ENCODE assay signal across 11 mouse cellular contexts in genomic region chr11:67514401-67514800, GRCm38 (mm10). TPM values are rescaled to one million over a fixed set of nuclear protein-coding genes. Genes with fewer than 3 reads are reported as not detected.
DNase-seq lines count a peak whose midpoint lies in the region; ATAC-seq and TF ChIP-seq lines count a peak whose summit lies in the region.
"Had no signal": no experiment of that assay in that cellular context is flagged by ENCODE, and none has a peak within 500 bp of the region (broad histone marks: within the 10 kb centered on the region; RNA-seq: fewer than 3 reads in every experiment).

No protein-coding gene starts in this region.

- no peak overlapping the region for H3K27ac ChIP-seq in forebrain, embryonic 14.5 days (ENCODE audit: low read depth, low read length)
- H3K27ac ChIP-seq in forebrain, embryonic 11.5 days (ENCODE audit: low read depth, low read length) = no peak overlapping the region
- H3K27ac ChIP-seq in bone marrow, adult 2 months (ENCODE audit: control insufficient read depth, insufficient read depth, low read depth, low read length, poor library complexity) = no peak overlapping the region

- H3K36me3 ChIP-seq in forebrain, embryonic 14.5 days (ENCODE audit: control insufficient read depth, insufficient read depth, low read length) = no peaks in the 10 kb centered on the region
- H3K36me3 ChIP-seq in forebrain, embryonic 11.5 days (ENCODE audit: control insufficient read depth, insufficient read depth, low read length) = no peaks in the 10 kb centered on the region
- H3K36me3 ChIP-seq: G1E; limb, embryonic 15.5 days had no signal

- no peak overlapping the region for H3K4me2 ChIP-seq in forebrain, embryonic 14.5 days (ENCODE audit: low read length)
- no peak overlapping the region for H3K4me2 ChIP-seq in forebrain, embryonic 11.5 days (ENCODE audit: low read depth, low read length, severe bottlenecking)
- H3K4me2 ChIP-seq: limb, embryonic 15.5 days had no signal

- H3K9ac ChIP-seq in forebrain, embryonic 14.5 days (ENCODE audit: low read length) = no peak overlapping the region
- no peak overlapping the region for H3K9ac ChIP-seq in forebrain, embryonic 11.5 days (ENCODE audit: low read length)
- H3K9ac ChIP-seq: limb, embryonic 15.5 days had no signal

- TF ChIP-seq CTCF in lung, adult 2 months (IDR thresholded peaks at IDR 0.05; ENCODE audit: insufficient read depth, low read length) = peak; percentile 44; the same call in 1 of the 2 replicates
- peak; percentile 51 for TF ChIP-seq CTCF in bone marrow, adult 2 months (IDR thresholded peaks at IDR 0.05; ENCODE audit: control insufficient read depth, insufficient read depth, low read length)

- DNase-seq in forebrain, embryonic 14.5 days (ENCODE audit: low spot score) = peak; percentile 22
- no peak for DNase-seq in forebrain, embryonic 11.5 days (ENCODE audit: low spot score)
- DNase-seq in lung, adult 2 months = no peak
- DNase-seq in lung, postnatal 4 days = no peak
- DNase-seq in retina, embryonic 14.5 days (ENCODE audit: low spot score) = peak; percentile 28
- DNase-seq in gastrocnemius, adult 18-20 months (ENCODE audit: low spot score) = no peak
- DNase-seq in spleen, postnatal 14 days (ENCODE audit: low spot score in 2 of 2) = no peak
- DNase-seq: gastrocnemius, postnatal 36 days had no signal

- H3K4me1 ChIP-seq in forebrain, embryonic 14.5 days (ENCODE audit: control insufficient read depth, insufficient read depth, low read length) = no peaks in the 10 kb centered on the region
- no peaks in the 10 kb centered on the region for H3K4me1 ChIP-seq in forebrain, embryonic 11.5 days (replicated peaks; ENCODE audit: control insufficient read depth, insufficient read depth, low read length)
- peaks cover 2% of the 10 kb centered on the region; the same call in 1 of the 2 replicates for H3K4me1 ChIP-seq in lung, adult 2 months (ENCODE audit: control insufficient read depth, insufficient read depth, low read length)
- H3K4me1 ChIP-seq in bone marrow, adult 2 months (ENCODE audit: control insufficient read depth, insufficient read depth, low read length) = no peaks in the 10 kb centered on the region; the same call in 1 of the 2 replicates

- no peaks in the 10 kb centered on the region for H3K9me3 ChIP-seq in forebrain, embryonic 14.5 days (replicated peaks; ENCODE audit: control insufficient read depth, low read length)
- no peaks in the 10 kb centered on the region; the same call in 1 of the 2 replicates for H3K9me3 ChIP-seq in forebrain, embryonic 11.5 days (ENCODE audit: control insufficient read depth, low read length)
- H3K9me3 ChIP-seq: limb, embryonic 15.5 days had no signal

- no peak for ATAC-seq in forebrain, embryonic 14.5 days
- ATAC-seq in forebrain, embryonic 11.5 days (replicated peaks; ENCODE audit: low FRiP score) = no peak

- no peaks in the 10 kb centered on the region for H3K27me3 ChIP-seq in forebrain, embryonic 14.5 days (replicated peaks; ENCODE audit: control insufficient read depth, insufficient read depth, low read length)
- no peaks in the 10 kb centered on the region for H3K27me3 ChIP-seq in forebrain, embryonic 11.5 days (ENCODE audit: control insufficient read depth, insufficient read depth, low read length)
- H3K27me3 ChIP-seq: limb, embryonic 15.5 days had no signal

- WGBS in forebrain, embryonic 14.5 days = 89% methylated on average over 8 of the region's 8 CpGs
- 94% methylated on average over 8 of the region's 8 CpGs for WGBS in forebrain, embryonic 11.5 days
- WGBS in lung, adult 2 months = 85% methylated on average over 8 of the region's 8 CpGs
- WGBS in bone marrow, adult 2 months = 88% methylated on average over 8 of the region's 8 CpGs

- H3K4me3 ChIP-seq in forebrain, embryonic 14.5 days (ENCODE audit: low read depth, low read length) = no peak overlapping the region
- H3K4me3 ChIP-seq in forebrain, embryonic 11.5 days (ENCODE audit: low read depth, low read length) = no peak overlapping the region
- no peak overlapping the region for H3K4me3 ChIP-seq in lung, adult 2 months (replicated peaks; ENCODE audit: extremely low read depth, low read depth, low read length)
- no peak overlapping the region for H3K4me3 ChIP-seq in bone marrow, adult 2 months (replicated peaks; ENCODE audit: control insufficient read depth, low read depth, low read length)
- H3K4me3 ChIP-seq: limb, embryonic 15.5 days had no signal

- no peak for TF ChIP-seq POLR2A in lung, adult 2 months (IDR thresholded peaks at IDR 0.05; ENCODE audit: borderline replicate concordance, extremely low read depth, low read depth, low read length)
- TF ChIP-seq POLR2A in bone marrow, adult 2 months (IDR thresholded peaks at IDR 0.05; ENCODE audit: borderline replicate concordance, control insufficient read depth, low read depth, low read length) = no peak

RNA-seq across cellular contexts. Expression of gene Gas7, which starts 59.2 kb away (rescaled TPM):
- 39.5 and 49.3 TPM in 2 replicates for polyA plus RNA-seq in forebrain, embryonic 14.5 days (2014; fragmentation: Nextera tagmentation; extraction: Ambion mirVana)
- 3.4 and 3.6 TPM in 2 replicates for polyA plus RNA-seq in forebrain, embryonic 11.5 days (2014; fragmentation: Nextera tagmentation; extraction: Ambion mirVana)
- 11.9 and 14.3 TPM in 2 replicates for polyA plus RNA-seq in lung, adult 2 months (2012; rRNA removed)
- polyA plus RNA-seq in bone marrow, adult 2 months (2011; ENCODE audit: insufficient read depth, insufficient read length, low replicate concordance, missing spikeins) = 13.8 and 18.1 TPM in 2 replicates
- total RNA-seq in gastrocnemius, adult 18-20 months (2021) = 1 to 10 TPM; 6.4 to 8.1 TPM
- polyA plus RNA-seq: G1E had no signal

Comparison
In these comparisons a context has a peak if more than half of its experiments do, and no peak if none do; other contexts are left out.
1. DNase-seq: peak in forebrain, embryonic 14.5 days (single experiment) and retina, embryonic 14.5 days (single experiment); none in forebrain, embryonic 11.5 days (single experiment), lung, adult 2 months (single experiment), lung, postnatal 4 days (0 of 2), gastrocnemius, adult 18-20 months (single experiment) and spleen, postnatal 14 days (0 of 2).